Comparison of ENCODE assay signal across 11 mouse cellular contexts in genomic region chr10:71667160-71667571, GRCm38 (mm10).
DNase-seq lines count a peak whose midpoint lies in the region; ATAC-seq and TF ChIP-seq lines count a peak whose summit lies in the region.
"Had no signal": no experiment of that assay in that cellular context is flagged by ENCODE, and none has a peak within 500 bp of the region (broad histone marks: within the 10 kb centered on the region; RNA-seq: fewer than 3 reads in every experiment).

No protein-coding gene starts in this region.

- no peaks in the 10 kb centered on the region for H3K9me3 ChIP-seq in forebrain, embryonic 12.5 days
- H3K9me3 ChIP-seq in midbrain, postnatal 0 days (ENCODE audit: low read length), result no peaks in the 10 kb centered on the region
- H3K9me3 ChIP-seq: intestine, embryonic 15.5 days had no signal

- H3K4me3 ChIP-seq in forebrain, embryonic 12.5 days (replicated peaks), result no peak overlapping the region
- H3K4me3 ChIP-seq in midbrain, postnatal 0 days (ENCODE audit: low read depth, low read length), result no peak overlapping the region
- H3K4me3 ChIP-seq: intestine, embryonic 15.5 days had no signal

- no peaks in the 10 kb centered on the region for H3K36me3 ChIP-seq in forebrain, embryonic 12.5 days (replicated peaks)
- no peaks in the 10 kb centered on the region for H3K36me3 ChIP-seq in midbrain, postnatal 0 days (ENCODE audit: insufficient read depth, low read length)
- H3K36me3 ChIP-seq: intestine, embryonic 15.5 days had no signal

- peak; percentile 4 to 16 for DNase-seq in frontal cortex, postnatal 10 days (ENCODE audit: low spot score in 2 of 2)
- DNase-seq in layer of hippocampus, postnatal 14 days (ENCODE audit: low spot score in 2 of 2), result peak; percentile 82 to 94
- peak; percentile 71 for DNase-seq in midbrain, postnatal 0 days (ENCODE audit: low spot score)
- no peak for DNase-seq in thymus, postnatal 25 days
- no peak for DNase-seq in cerebellum, adult 11 months
- DNase-seq in thymus, postnatal 36 days, result no peak
- DNase-seq: heart, adult 18-20 months; liver had no signal

- no peak overlapping the region for H3K4me2 ChIP-seq in forebrain, embryonic 12.5 days
- no peak overlapping the region for H3K4me2 ChIP-seq in midbrain, postnatal 0 days (ENCODE audit: low read depth, low read length, poor library complexity, severe bottlenecking)
- H3K4me2 ChIP-seq: intestine, embryonic 15.5 days had no signal

- peak; percentile 75 for ATAC-seq in forebrain, embryonic 12.5 days (ENCODE audit: low FRiP score)
- ATAC-seq in midbrain, postnatal 0 days (ENCODE audit: low FRiP score), result no peak
- ATAC-seq in cerebellum, adult (ENCODE audit: insufficient number of reproducible peaks, low FRiP score, low TSS enrichment), result no peak
- ATAC-seq: intestine, embryonic 15.5 days had no signal

- H3K4me1 ChIP-seq in forebrain, embryonic 12.5 days, result no peaks in the 10 kb centered on the region
- no peaks in the 10 kb centered on the region for H3K4me1 ChIP-seq in midbrain, postnatal 0 days (ENCODE audit: insufficient read depth, low read length)
- H3K4me1 ChIP-seq: intestine, embryonic 15.5 days had no signal

- H3K27ac ChIP-seq in forebrain, embryonic 12.5 days, result no peak overlapping the region
- no peak overlapping the region for H3K27ac ChIP-seq in midbrain, postnatal 0 days (ENCODE audit: low read depth, low read length)
- H3K27ac ChIP-seq: intestine, embryonic 15.5 days had no signal

- H3K9ac ChIP-seq in forebrain, embryonic 12.5 days, result no peak overlapping the region
- no peak overlapping the region for H3K9ac ChIP-seq in midbrain, postnatal 0 days (replicated peaks; ENCODE audit: low read length, poor library complexity, severe bottlenecking)
- H3K9ac ChIP-seq: intestine, embryonic 15.5 days had no signal

- no peak for TF ChIP-seq CTCF in midbrain, postnatal 0 days (IDR thresholded peaks at IDR 0.05)

- WGBS in forebrain, embryonic 12.5 days, result 70% methylated on average over 7 of the region's 7 CpGs
- 59% methylated on average over 7 of the region's 7 CpGs for WGBS in midbrain, postnatal 0 days

- no peaks in the 10 kb centered on the region for H3K27me3 ChIP-seq in forebrain, embryonic 12.5 days
- H3K27me3 ChIP-seq in midbrain, postnatal 0 days (ENCODE audit: insufficient read depth, low read length), result no peaks in the 10 kb centered on the region
- H3K27me3 ChIP-seq: intestine, embryonic 15.5 days had no signal

Comparison
In these comparisons a context has a peak if more than half of its experiments do, and no peak if none do; other contexts are left out.
1. DNase-seq: peak in frontal cortex, postnatal 10 days (2 of 2), layer of hippocampus, postnatal 14 days (2 of 2) and midbrain, postnatal 0 days (single experiment); none in thymus, postnatal 25 days (single experiment), cerebellum, adult 11 months (single experiment) and thymus, postnatal 36 days (0 of 2).